In genomic region chr10:39471714-39472531, GRCm38 (mm10) we compare ENCODE assay signal across 8 mouse cellular contexts.
DNase-seq lines count a peak whose midpoint lies in the region; ATAC-seq and TF ChIP-seq lines count a peak whose summit lies in the region.

No protein-coding gene starts in this region.

- H3K36me3 ChIP-seq in lung, embryonic 14.5 days (ENCODE audit: insufficient read depth) = no peaks in the 10 kb centered on the region
- no peaks in the 10 kb centered on the region for H3K36me3 ChIP-seq in forebrain, embryonic 13.5 days (ENCODE audit: poor library complexity, severe bottlenecking)

- WGBS in lung, embryonic 14.5 days = 61% methylated on average over 15 of the region's 15 CpGs
- 28% methylated on average over 15 of the region's 15 CpGs for WGBS in lung, adult 2 months
- WGBS in forebrain, embryonic 13.5 days = 32% methylated on average over 15 of the region's 15 CpGs

- peak; percentile 47 for DNase-seq in adrenal gland, postnatal 10 days
- DNase-seq in adrenal gland, postnatal 4 days (ENCODE audit: low spot score in 2 of 2) = no peak
- peak; percentile 74 for DNase-seq in lung, embryonic 14.5 days
- DNase-seq in lung, adult 2 months = no peak
- DNase-seq in left cerebral cortex, adult 11 months (ENCODE audit: low spot score) = peak; percentile 23
- DNase-seq in right cerebral cortex, postnatal 10 days (ENCODE audit: low spot score in 2 of 2) = peak; percentile 66 to 68
- DNase-seq in spleen, adult 12 weeks (ENCODE audit: low spot score) = no peak

- H3K27me3 ChIP-seq in lung, embryonic 14.5 days (ENCODE audit: insufficient read depth, low read length) = no peaks in the 10 kb centered on the region
- no peaks in the 10 kb centered on the region for H3K27me3 ChIP-seq in forebrain, embryonic 13.5 days

- no peak overlapping the region for H3K4me3 ChIP-seq in lung, embryonic 14.5 days (ENCODE audit: low read depth, low read length)
- H3K4me3 ChIP-seq in lung, adult 2 months (replicated peaks; ENCODE audit: extremely low read depth, low read depth, low read length) = no peak overlapping the region
- H3K4me3 ChIP-seq in forebrain, embryonic 13.5 days = peak overlapping the region; percentile 6; the same call in 1 of the 2 replicates

- peak overlapping the region; percentile 20; the same call in 1 of the 2 replicates for H3K9ac ChIP-seq in lung, embryonic 14.5 days
- peak overlapping the region; percentile 59 for H3K9ac ChIP-seq in forebrain, embryonic 13.5 days

- TF ChIP-seq POLR2A in lung, adult 2 months (IDR thresholded peaks at IDR 0.05; ENCODE audit: borderline replicate concordance, extremely low read depth, low read depth, low read length) = no peak

- H3K27ac ChIP-seq in lung, embryonic 14.5 days (ENCODE audit: low read depth) = no peak overlapping the region
- peak overlapping the region; percentile 83 for H3K27ac ChIP-seq in forebrain, embryonic 13.5 days

- H3K4me2 ChIP-seq in lung, embryonic 14.5 days = peak overlapping the region; percentile 13; the same call in 1 of the 2 replicates
- peak overlapping the region; percentile 50 for H3K4me2 ChIP-seq in forebrain, embryonic 13.5 days

- 0 out of 2 replicates have a peak, but pooled peaks cover 11% of the 10 kb centered on the region for H3K4me1 ChIP-seq in lung, embryonic 14.5 days (ENCODE audit: insufficient read depth)
- H3K4me1 ChIP-seq in lung, adult 2 months (ENCODE audit: control insufficient read depth, insufficient read depth, low read length) = peaks cover 8% of the 10 kb centered on the region; the same call in 1 of the 2 replicates
- H3K4me1 ChIP-seq in forebrain, embryonic 13.5 days = peaks cover 50% of the 10 kb centered on the region

- no peaks in the 10 kb centered on the region for H3K9me3 ChIP-seq in lung, embryonic 14.5 days (ENCODE audit: low read depth, low read length)
- H3K9me3 ChIP-seq in forebrain, embryonic 13.5 days (replicated peaks) = no peaks in the 10 kb centered on the region

- no peak; the same call in 1 of the 2 replicates for ATAC-seq in lung, embryonic 14.5 days (ENCODE audit: insufficient read depth)
- peak; percentile 87 for ATAC-seq in forebrain, embryonic 13.5 days

- TF ChIP-seq CTCF in lung, embryonic 14.5 days (IDR thresholded peaks at IDR 0.05; ENCODE audit: low read depth) = no peak
- TF ChIP-seq CTCF in lung, adult 2 months (IDR thresholded peaks at IDR 0.05; ENCODE audit: insufficient read depth, low read length) = no peak

Comparison
In these comparisons a context has a peak if more than half of its experiments do, and no peak if none do; other contexts are left out.
1. DNase-seq: peak in adrenal gland, postnatal 10 days (single experiment), lung, embryonic 14.5 days (single experiment), left cerebral cortex, adult 11 months (single experiment) and right cerebral cortex, postnatal 10 days (2 of 2); none in adrenal gland, postnatal 4 days (0 of 2), lung, adult 2 months (single experiment) and spleen, adult 12 weeks (single experiment).